Mouse (Mus musculus) hindbrain, postnatal 0 days (tissue): ENCODE measurements at regions not wholly inside any gene's neighbourhood (a gene's known extent, or its start where the extent isn't known, plus 50 kb on each side); places are given as distances from the start of the nearest gene placed in this dataset.

Experiments used
- ATAC-seq: fragments of 200-750 bp; cut with Nextera tagmentation; 2 replicates; pipeline ENCODE4 v1.8.0; 2017; ENCODE audit warnings: mild to moderate bottlenecking, moderate TSS enrichment, moderate library complexity
- DNase-seq: peaks from one replicate; pipeline ENCODE4 v3.0.0-alpha.2; 2015; ENCODE audit warnings: low spot score
- H3K27ac ChIP-seq: fragments of 300-500 bp; sonication (generic); 2 replicates; pipeline ENCODE4 v1.5.1; 2014; ENCODE audit warnings: mild to moderate bottlenecking
- H3K27me3 ChIP-seq: fragments of 300-500 bp; sonication (generic); 2 replicates; pipeline ENCODE4 v1.6.1; 2014; ENCODE audit warnings: low read length, mixed read lengths; ENCODE audit not compliant: insufficient read depth
- H3K36me3 ChIP-seq: fragments of 300-500 bp; sonication (generic); 2 replicates; pipeline ENCODE4 v1.6.1; 2014; ENCODE audit warnings: low read length, mixed read lengths; ENCODE audit not compliant: insufficient read depth
- H3K4me1 ChIP-seq: fragments of 300-500 bp; sonication (generic); 2 replicates; pipeline ENCODE4 v1.6.1; 2014; ENCODE audit warnings: antibody characterized with exemption, low read length, mixed read lengths; ENCODE audit not compliant: insufficient read depth
- H3K4me2 ChIP-seq: fragments of 300-500 bp; sonication (generic); 2 replicates; pipeline ENCODE4 v1.6.1; 2014; ENCODE audit warnings: low read depth, mild to moderate bottlenecking, low read length, moderate library complexity, mixed read lengths
- H3K4me3 ChIP-seq: fragments of 300-500 bp; sonication (generic); 2 replicates; pipeline ENCODE4 v1.5.1; 2014; ENCODE audit warnings: low read length
- H3K9ac ChIP-seq: fragments of 300-500 bp; sonication (generic); replicated peaks from 2 replicates; pipeline ENCODE4 v1.6.1; 2014; ENCODE audit warnings: mild to moderate bottlenecking, low read length, moderate library complexity, mixed read lengths
- H3K9me3 ChIP-seq: fragments of 300-500 bp; sonication (generic); 2 replicates; pipeline ENCODE4 v1.6.1; 2016; ENCODE audit warnings: low read length, mixed read lengths
- CTCF ChIP-seq: IDR thresholded peaks from 2 replicates; pipeline ENCODE4 v1.5.1; 2016; ENCODE audit warnings: antibody characterized with exemption, control low read depth, low read depth
- WGBS: fragments of 180-500 bp; shearing (Covaris S2); extraction: QIAGEN DNeasy Blood & Tissue Kit; methylation state at CpG from one replicate; pipeline ENCODE4 v1.1.7; 2014; 5-methylcytosine and 5-hydroxymethylcytosine counted together

- no peaks in the 10 kb centered on the region for H3K9me3 ChIP-seq
- no peak for TF ChIP-seq CTCF
- ATAC-seq (no peak), DNase-seq (no peak)
- H3K27me3 ChIP-seq = no peaks in the 10 kb centered on the region
- no peak overlapping the region for H3K9ac ChIP-seq
- H3K4me3 ChIP-seq = no peak overlapping the region
- no peak overlapping the region for H3K4me2 ChIP-seq
- WGBS = 92% methylated on average over 2 of the region's 2 CpGs
- H3K4me1 ChIP-seq = peaks cover 4% of the 10 kb centered on the region
- no peaks in the 10 kb centered on the region for H3K36me3 ChIP-seq
- no peak overlapping the region for H3K27ac ChIP-seq
Measured at GRCm38 (mm10) chr11:43351348-43351747, 74.7 kb downstream of the Pttg1 start.

DNA sequence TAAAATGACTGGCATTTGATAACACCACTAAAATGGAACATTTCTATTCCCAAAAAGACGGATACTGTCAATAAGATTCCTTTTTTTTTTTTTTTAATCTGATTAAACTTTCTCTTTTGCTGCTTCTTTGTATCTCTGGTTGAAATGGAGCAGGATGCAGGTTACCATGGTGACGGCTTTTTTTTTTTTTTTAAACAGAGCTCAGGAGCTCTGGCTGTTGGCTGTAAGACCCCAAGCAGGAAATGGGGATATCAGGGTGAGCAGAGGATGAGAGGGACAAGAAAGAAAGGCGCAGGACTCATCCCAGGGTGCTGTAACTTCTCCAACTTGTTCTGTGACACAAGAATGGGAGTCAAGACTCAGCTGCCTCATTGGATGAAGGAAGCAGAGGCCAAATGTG lies 75.8 kb downstream of the Pttg1 start:
- Histone ChIP-seq H3K27me3 (no peaks in the 10 kb centered on the region), H3K4me1 (peaks cover 4% of the 10 kb centered on the region), H3K36me3 (no peaks in the 10 kb centered on the region), H3K4me3 (no peak overlapping the region), H3K4me2 (no peak overlapping the region), H3K9me3 (no peaks in the 10 kb centered on the region), H3K9ac (no peak overlapping the region), H3K27ac (no peak overlapping the region)
- TF ChIP-seq CTCF = no peak
- DNase-seq = peak; percentile 60
- WGBS = 34% methylated on average over 3 of the region's 3 CpGs
- ATAC-seq = 0 out of 2 replicates have a peak, but pooled peaks have one; percentile 55

DNA sequence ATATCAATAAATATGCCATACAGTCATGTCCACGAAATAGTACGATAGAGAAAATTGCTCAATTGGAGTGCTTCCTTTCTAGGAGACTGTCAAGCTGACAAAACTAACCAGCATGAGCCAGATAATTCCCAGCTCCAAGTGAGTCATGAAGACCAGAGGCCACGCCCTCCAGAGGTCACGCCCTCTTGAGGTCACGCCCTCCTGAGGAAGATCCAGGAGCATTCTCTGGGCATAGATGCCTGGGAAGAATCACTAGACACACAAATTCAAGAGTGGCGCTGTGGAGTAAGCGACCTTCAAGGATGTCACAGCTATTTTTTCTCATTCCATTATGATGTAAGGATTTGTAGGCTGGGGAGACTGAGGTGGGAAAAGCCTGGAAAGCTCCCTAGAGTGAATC lies 76.5 kb downstream of the Pttg1 start:
- no peak overlapping the region for H3K27ac ChIP-seq
- no peak overlapping the region for H3K4me2 ChIP-seq
- TF ChIP-seq CTCF = no peak
- H3K9ac ChIP-seq = no peak overlapping the region
- ATAC-seq (no peak), DNase-seq (no peak)
- 54% methylated on average over 7 of the region's 7 CpGs for WGBS
- H3K4me3 ChIP-seq = no peak overlapping the region
- peaks cover 7% of the 10 kb centered on the region for H3K4me1 ChIP-seq
- no peaks in the 10 kb centered on the region for H3K36me3 ChIP-seq
- H3K9me3 ChIP-seq = no peaks in the 10 kb centered on the region
- H3K27me3 ChIP-seq = no peaks in the 10 kb centered on the region

GRCm38 (mm10) chr11:43348571-43348970 lies 77.5 kb downstream of the Pttg1 start:
- peak; percentile 98 for TF ChIP-seq CTCF
- 20% methylated on average over 4 of the region's 4 CpGs for WGBS
- no peaks in the 10 kb centered on the region for H3K27me3 ChIP-seq
- no peak overlapping the region for H3K4me3 ChIP-seq
- no peak overlapping the region for H3K9ac ChIP-seq
- ATAC-seq = peak; percentile 67
- H3K4me1 ChIP-seq = peaks cover 9% of the 10 kb centered on the region
- DNase-seq = peak; percentile 91
- no peak overlapping the region for H3K27ac ChIP-seq
- no peaks in the 10 kb centered on the region for H3K36me3 ChIP-seq
- no peaks in the 10 kb centered on the region for H3K9me3 ChIP-seq
- H3K4me2 ChIP-seq = no peak overlapping the region

- no peak for TF ChIP-seq CTCF
- peaks cover 9% of the 10 kb centered on the region for H3K4me1 ChIP-seq
- WGBS = 99% methylated on average over 9 of the region's 9 CpGs
- no peak overlapping the region for H3K4me2 ChIP-seq
- H3K4me3 ChIP-seq = no peak overlapping the region
- DNase-seq = no peak
- no peaks in the 10 kb centered on the region for H3K27me3 ChIP-seq
- H3K36me3 ChIP-seq = no peaks in the 10 kb centered on the region
- ATAC-seq = no peak
- H3K9ac ChIP-seq = no peak overlapping the region
- no peaks in the 10 kb centered on the region for H3K9me3 ChIP-seq
- no peak overlapping the region for H3K27ac ChIP-seq
Measured at GRCm38 (mm10) chr11:43346489-43346888, 79.6 kb downstream of the Pttg1 start.

DNA sequence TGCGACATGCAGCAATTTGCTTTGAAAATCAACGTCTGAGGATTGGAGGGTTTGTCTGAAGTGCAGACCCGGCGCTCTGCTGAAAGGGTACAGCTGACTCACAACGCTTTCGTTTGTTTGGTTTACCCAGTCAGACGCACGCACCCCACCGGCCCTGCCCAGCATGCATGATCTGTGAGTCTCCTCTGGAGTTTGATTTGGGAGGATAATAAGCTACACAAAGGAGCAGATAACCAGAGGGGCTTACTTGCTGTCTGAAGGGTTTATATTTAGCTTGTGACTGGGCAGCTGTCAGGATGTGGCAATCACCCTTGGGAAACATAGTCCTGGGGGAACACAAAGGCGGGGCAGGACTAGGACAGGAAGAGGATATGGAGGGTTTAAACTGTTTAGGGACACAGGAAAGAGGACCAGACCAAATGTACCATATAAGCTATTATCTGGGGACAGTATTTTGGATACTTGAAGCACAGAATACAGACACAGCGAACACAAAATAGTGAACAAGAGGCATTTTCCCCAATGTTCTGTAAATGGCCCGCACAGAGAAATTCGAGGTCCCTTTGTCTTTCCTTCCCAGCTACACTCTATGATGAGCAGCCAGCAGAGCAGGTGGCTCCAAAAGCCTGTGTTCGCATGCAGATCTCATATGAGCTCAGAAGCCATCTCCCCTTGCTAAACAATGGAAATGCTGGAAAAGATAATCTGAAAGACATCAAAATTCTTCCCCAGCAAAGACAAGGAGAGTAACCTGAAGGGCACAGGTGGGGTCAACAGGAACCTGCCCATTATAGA lies 81.1 kb downstream of the Pttg1 start:
- WGBS = 30% methylated on average over 14 of the region's 14 CpGs
- peak; percentile 62 for ATAC-seq
- H3K9ac ChIP-seq = no peak overlapping the region

DNA sequence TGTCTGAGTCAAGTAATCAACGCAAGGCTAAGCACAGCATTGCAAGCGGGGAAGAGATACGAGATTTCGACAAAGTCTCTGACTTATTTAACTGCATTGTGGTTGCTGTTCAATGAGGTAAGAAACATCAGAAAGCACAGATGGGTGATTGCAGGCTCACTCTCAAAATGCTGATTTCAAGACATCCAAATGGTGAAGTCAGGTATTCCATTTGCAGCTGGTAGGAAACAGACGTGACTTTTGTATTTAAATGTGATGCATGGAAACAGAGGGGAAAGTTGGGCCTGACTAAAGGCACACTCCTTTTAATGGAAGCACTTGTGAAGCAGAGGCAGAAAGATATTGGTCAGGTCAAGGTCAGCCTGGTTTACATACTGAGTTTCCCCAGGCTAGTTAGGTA lies 82.5 kb downstream of the Pttg1 start:
- DNase-seq = no peak
- Histone ChIP-seq H3K9me3 (no peaks in the 10 kb centered on the region), H3K4me3 (no peak overlapping the region), H3K4me2 (no peak overlapping the region), H3K36me3 (no peaks in the 10 kb centered on the region), H3K4me1 (peaks cover 5% of the 10 kb centered on the region; the same call in 1 of the 2 replicates), H3K27ac (no peak overlapping the region), H3K27me3 (no peaks in the 10 kb centered on the region), H3K9ac (no peak overlapping the region)
- WGBS = 84% methylated on average over 5 of the region's 5 CpGs
- ATAC-seq = no peak
- no peak for TF ChIP-seq CTCF

More for the DNA sequence above, 81.1 kb downstream of the Pttg1 start:
- H3K36me3 ChIP-seq = no peaks in the 10 kb centered on the region
- peak; percentile 34 for DNase-seq
- no peaks in the 10 kb centered on the region for H3K27me3 ChIP-seq
- peak overlapping the region; percentile 32; the same call in 1 of the 2 replicates for H3K27ac ChIP-seq
- H3K9me3 ChIP-seq = no peaks in the 10 kb centered on the region
- no peak for TF ChIP-seq CTCF
- no peak overlapping the region for H3K4me3 ChIP-seq
- peak overlapping the region; percentile 13; the same call in 1 of the 2 replicates for H3K4me2 ChIP-seq
- H3K4me1 ChIP-seq = peaks cover 8% of the 10 kb centered on the region
